Mouse (Mus musculus) lung, adult 2 months (tissue): ENCODE data around the gene Casc3.

ENCODE experiments used
- CTCF ChIP-seq: fragments of 200-500 bp; IDR thresholded peaks from 2 replicates; pipeline ENCODE4 v1.5.1; 2011; ENCODE audit warnings: mild to moderate bottlenecking, low read length, control low read depth; ENCODE audit not compliant: insufficient read depth
- POLR2A ChIP-seq: fragments of 200-500 bp; IDR thresholded peaks from 2 replicates; pipeline ENCODE4 v1.6.1; 2011; ENCODE audit warnings: low read depth, mild to moderate bottlenecking, control low read depth, low read length, borderline replicate concordance; ENCODE audit errors: extremely low read depth

- no peak for TF ChIP-seq CTCF
- TF ChIP-seq POLR2A = peak; percentile 96
Observed at GRCm38 (mm10) chr11:98774582-98775347, 29.9 kb upstream of the Casc3 start, which contains the start of gene Nr1d1.
